Comparison of ENCODE assay signal across 22 mouse cellular contexts in genomic region chr4:34796294-34796693, GRCm38 (mm10). TPM values are rescaled to one million over a fixed set of nuclear protein-coding genes. Genes with fewer than 3 reads are reported as not detected.
"Had no signal": no experiment of that assay in that cellular context is flagged by ENCODE, and none has a peak within 500 bp of the region (broad histone marks: within the 10 kb centered on the region; RNA-seq: fewer than 3 reads in every experiment).

No protein-coding gene starts in this region.

- H3K4me2 ChIP-seq: limb, embryonic 15.5 days; liver, embryonic 12.5 days; lung, embryonic 14.5 days; midbrain, embryonic 15.5 days had no signal

- H3K9me3 ChIP-seq: limb, embryonic 15.5 days; liver, embryonic 12.5 days; megakaryocyte, embryonic 14.5 days; midbrain, embryonic 15.5 days had no signal

- DNase-seq: kidney, adult 2 months; kidney, postnatal 25 days; lung, embryonic 14.5 days; lung, postnatal 10 days; right cerebral cortex, adult 18-20 months; right cerebral cortex, postnatal 25 days; thymus, postnatal 36 days had no signal

- H3K27ac ChIP-seq: left cerebral cortex, adult 2 months; limb, embryonic 15.5 days; liver, embryonic 12.5 days; macrophage; midbrain, embryonic 15.5 days had no signal

- H3K27me3 ChIP-seq: limb, embryonic 15.5 days; liver, embryonic 12.5 days; megakaryocyte, embryonic 14.5 days; midbrain, embryonic 15.5 days had no signal

- H3K36me3 ChIP-seq: limb, embryonic 15.5 days; liver, embryonic 12.5 days; midbrain, embryonic 15.5 days had no signal

- ATAC-seq: liver, embryonic 12.5 days; midbrain, embryonic 15.5 days had no signal

- H3K4me3 ChIP-seq: left cerebral cortex, adult 2 months; limb, embryonic 15.5 days; liver, embryonic 12.5 days; megakaryocyte, embryonic 14.5 days; midbrain, embryonic 15.5 days had no signal

- H3K9ac ChIP-seq: limb, embryonic 15.5 days; liver, embryonic 12.5 days; lung, embryonic 14.5 days; midbrain, embryonic 15.5 days had no signal

- H3K4me1 ChIP-seq: limb, embryonic 15.5 days; liver, embryonic 12.5 days; megakaryocyte, embryonic 14.5 days; midbrain, embryonic 15.5 days had no signal

RNA-seq across cellular contexts. Expression of gene Gm136, which starts 40.2 kb away (rescaled TPM):
- total RNA-seq: layer of hippocampus, postnatal 25 days; left cerebral cortex, adult 2 months; left cerebral cortex, postnatal 25 days had no signal
- polyA plus RNA-seq: kidney, adult 2 months; kidney, embryonic 16.5 days; limb, embryonic 11.5 days; limb, embryonic 15.5 days; liver, embryonic 12.5 days; liver, embryonic 16.5 days; lung, embryonic 14.5 days; macrophage; midbrain, embryonic 15.5 days; neural tube, embryonic 11.5 days; small intestine, adult 2 months; stomach, embryonic 16.5 days; thymus, postnatal 0 days had no signal
